Mouse (Mus musculus) C2C12 (cell line): ENCODE measurements around the gene Olfr49.

Source experiments
- CTCF ChIP-seq: IDR thresholded peaks from one replicate; pipeline ENCODE4 v1.5.1; 2011; ENCODE audit not compliant: control insufficient read depth, insufficient read depth, insufficient read length
- MAX ChIP-seq: IDR thresholded peaks from one replicate; pipeline ENCODE4 v1.6.1; 2011; ENCODE audit warnings: mild to moderate bottlenecking, control low read depth
- MYOD1 ChIP-seq: IDR thresholded peaks from one replicate; pipeline ENCODE4 v1.6.1; 2011; ENCODE audit warnings: low read depth; ENCODE audit not compliant: control insufficient read depth, insufficient read length
- MYOG ChIP-seq: IDR thresholded peaks from one replicate; pipeline ENCODE4 v1.6.1; 2011; ENCODE audit not compliant: control insufficient read depth, insufficient read length; ENCODE audit errors: extremely low read depth
- USF1 ChIP-seq: IDR thresholded peaks from one replicate; pipeline ENCODE4 v1.6.1; 2011; ENCODE audit warnings: low read depth, mild to moderate bottlenecking, control low read depth, moderate library complexity

DNA sequence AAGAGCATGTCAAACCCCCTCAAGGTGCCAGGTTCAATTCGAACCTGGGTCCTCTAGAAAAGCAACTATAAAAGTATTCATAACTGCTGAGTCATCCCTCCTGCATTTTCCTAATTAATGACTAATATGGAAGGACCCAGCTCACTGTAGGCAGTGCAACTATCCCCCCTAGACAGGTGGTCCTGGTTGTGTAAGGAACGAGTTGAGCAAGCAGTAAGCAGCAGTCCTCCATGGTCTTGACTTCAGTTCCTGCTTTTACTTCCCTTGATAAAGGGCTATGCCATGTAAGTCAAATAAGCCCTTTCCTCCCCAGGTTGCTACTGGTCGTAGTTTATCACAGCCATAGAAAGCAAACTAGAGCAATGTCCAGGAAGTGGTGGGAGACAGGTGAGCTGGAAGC is 38.5 kb downstream of the Olfr49 start:
- TF ChIP-seq CTCF (no peak), MAX (no peak), MYOG (no peak), MYOD1 (no peak), USF1 (no peak)
